Mouse (Mus musculus): ENCODE data around the gene Prr15.

Prr15 gene

GRCm38 (mm10) chr6:54325246-54325885, at the start of gene Prr15:
TSS of gene Prr15 (plus strand) at chr6:54325835.
- no peak for DNase-seq (ENCODE audit: low read depth, low spot score)

GRCm38 (mm10) chr6:54277234-54277633, 48.4 kb upstream of the Prr15 start:
- DNase-seq (ENCODE audit: low read depth, low spot score): no peak

GRCm38 (mm10) chr6:54277828-54278227, 47.8 kb upstream of the Prr15 start:
- DNase-seq (ENCODE audit: low read depth, low spot score): no peak

- no peak for DNase-seq (ENCODE audit: low read depth, low spot score)
Observed at GRCm38 (mm10) chr6:54278613-54279012, 47.0 kb upstream of the Prr15 start.

- DNase-seq (ENCODE audit: low read depth, low spot score): no peak
Observed at GRCm38 (mm10) chr6:54279391-54279790, 46.2 kb upstream of the Prr15 start.

GRCm38 (mm10) chr6:54280248-54280647, 45.4 kb upstream of the Prr15 start:
- no peak for DNase-seq (ENCODE audit: low read depth, low spot score)

- no peak for DNase-seq (ENCODE audit: low read depth, low spot score)
Observed at GRCm38 (mm10) chr6:54283299-54283698, 42.3 kb upstream of the Prr15 start.

GRCm38 (mm10) chr6:54284167-54284711, 41.4 kb upstream of the Prr15 start:
- DNase-seq (ENCODE audit: low read depth, low spot score): no peak

- no peak for DNase-seq (ENCODE audit: low read depth, low spot score)
Observed at GRCm38 (mm10) chr6:54286813-54287212, 38.8 kb upstream of the Prr15 start.

GRCm38 (mm10) chr6:54289774-54290500, 35.7 kb upstream of the Prr15 start:
- DNase-seq (ENCODE audit: low read depth, low spot score): no peak

GRCm38 (mm10) chr6:54297231-54297630, 28.4 kb upstream of the Prr15 start:
- no peak for DNase-seq (ENCODE audit: low read depth, low spot score)

- no peak for DNase-seq (ENCODE audit: low read depth, low spot score)
Observed at GRCm38 (mm10) chr6:54299417-54299816, 26.2 kb upstream of the Prr15 start.

- no peak for DNase-seq (ENCODE audit: low read depth, low spot score)
Observed at GRCm38 (mm10) chr6:54305777-54306176, 19.9 kb upstream of the Prr15 start.

- DNase-seq (ENCODE audit: low read depth, low spot score): no peak
Observed at GRCm38 (mm10) chr6:54313071-54313470, 12.6 kb upstream of the Prr15 start.

- DNase-seq (ENCODE audit: low read depth, low spot score): no peak
Observed at GRCm38 (mm10) chr6:54318618-54319017, 7.0 kb upstream of the Prr15 start.

GRCm38 (mm10) chr6:54319198-54319597, 6.4 kb upstream of the Prr15 start:
- DNase-seq (ENCODE audit: low read depth, low spot score): no peak

GRCm38 (mm10) chr6:54320236-54320635, 5.4 kb upstream of the Prr15 start:
- DNase-seq (ENCODE audit: low read depth, low spot score): no peak

- DNase-seq (ENCODE audit: low read depth, low spot score): no peak
Observed at GRCm38 (mm10) chr6:54326671-54327625, 1.3 kb downstream of the Prr15 start.

GRCm38 (mm10) chr6:54327626-54328003, 2.0 kb downstream of the Prr15 start:
- DNase-seq (ENCODE audit: low read depth, low spot score): no peak

- no peak for DNase-seq (ENCODE audit: low read depth, low spot score)
Observed at GRCm38 (mm10) chr6:54328783-54329182, 3.1 kb downstream of the Prr15 start.

- DNase-seq (ENCODE audit: low read depth, low spot score): no peak
Observed at GRCm38 (mm10) chr6:54329598-54329997, 4.0 kb downstream of the Prr15 start.

- DNase-seq (ENCODE audit: low read depth, low spot score): no peak
Observed at GRCm38 (mm10) chr6:54330166-54330565, 4.5 kb downstream of the Prr15 start.

All from brain, embryonic 18.5 days (tissue).